10 mouse cellular contexts compared by ENCODE assay signal in the genomic region with DNA sequence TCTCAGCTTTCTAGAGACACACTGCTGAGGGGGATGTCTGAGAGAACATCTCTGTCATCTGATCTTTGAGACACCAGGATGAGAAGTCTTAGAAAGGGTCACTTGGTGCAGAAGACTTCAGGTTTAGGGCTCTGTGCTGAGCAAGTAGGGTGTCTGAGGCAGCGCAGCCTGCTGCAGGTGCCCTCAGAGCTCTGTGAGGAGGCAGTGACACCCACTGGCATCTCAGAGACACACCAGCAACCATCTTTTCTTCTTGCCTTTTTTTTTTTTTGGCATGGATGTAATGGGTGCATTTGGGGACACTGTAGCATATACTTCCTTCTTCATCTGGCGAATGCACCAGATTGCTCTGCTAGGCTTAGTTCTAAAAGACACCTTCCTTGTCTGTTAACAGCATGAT.
DNase-seq lines count a peak whose midpoint lies in the region.
"Had no signal": no experiment of that assay in that cellular context is flagged by ENCODE, and none has a peak within 500 bp of the region (broad histone marks: within the 10 kb centered on the region; RNA-seq: fewer than 3 reads in every experiment).

No protein-coding gene starts in this region.

- DNase-seq in layer of hippocampus, adult 9-11 months, result peak; percentile 45
- no peak for DNase-seq in layer of hippocampus, postnatal 14 days (ENCODE audit: low spot score in 2 of 2)
- DNase-seq in cerebellum, adult 9-10 months, result peak; percentile 75
- peak; percentile 25 for DNase-seq in left cerebral cortex, adult 11 months (ENCODE audit: low spot score)
- DNase-seq in right cerebral cortex, postnatal 36 days (ENCODE audit: low spot score in 2 of 2), result peak; percentile 33 to 62
- DNase-seq in spleen, postnatal 10 days (ENCODE audit: low spot score in 2 of 2), result no peak
- no peak for DNase-seq in heart, postnatal 36 days
- DNase-seq: adrenal gland, adult 2 months; gastrocnemius, adult 2 months; thymus, postnatal 4 days had no signal

- intact Hi-C loops in heart, postnatal 36 days (cut with DNase I), result no loop called here

Comparison
In these comparisons a context has a peak if more than half of its experiments do, and no peak if none do; other contexts are left out.
1. DNase-seq: peak in layer of hippocampus, adult 9-11 months (single experiment), cerebellum, adult 9-10 months (single experiment), left cerebral cortex, adult 11 months (single experiment) and right cerebral cortex, postnatal 36 days (2 of 2); none in layer of hippocampus, postnatal 14 days (0 of 2), spleen, postnatal 10 days (0 of 2) and heart, postnatal 36 days (0 of 2).